Mouse (Mus musculus): ENCODE results near the gene Dlgap1. TPM values are rescaled to one million over a fixed set of nuclear protein-coding genes. Genes with fewer than 3 reads are reported as not detected.

The Dlgap1 gene
- polyA plus RNA-seq, 1 experiment from 2014 or later, result 2.4 TPM

DNA sequence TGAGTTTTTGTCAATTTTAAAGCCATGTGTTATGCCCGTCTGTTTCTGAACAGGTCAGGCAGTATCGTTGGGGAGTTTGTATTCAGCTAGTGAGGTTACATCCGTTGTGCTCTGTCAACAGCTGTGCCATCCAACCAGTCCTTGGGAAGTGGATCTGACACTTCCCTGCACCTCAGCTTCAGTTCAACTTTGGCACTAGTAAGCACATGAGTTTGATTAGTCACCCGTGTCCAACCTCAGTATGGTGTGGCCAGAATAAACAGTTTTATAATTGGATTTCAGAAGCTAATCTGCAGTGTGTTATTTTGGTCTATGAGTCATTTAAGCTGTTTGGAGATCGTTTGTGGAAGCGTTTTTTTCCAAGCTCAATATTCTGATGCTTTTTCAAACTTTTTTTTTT, 35.8 kb downstream of the Dlgap1 start:
- no peak overlapping the region for H3K4me2 ChIP-seq
- no peaks in the 10 kb centered on the region for H3K4me1 ChIP-seq (ENCODE audit: control insufficient read depth, insufficient read depth, low read length)
- DNase-seq (ENCODE audit: low spot score, missing footprints) (no peak), ATAC-seq (ENCODE audit: low FRiP score) (no peak)
- H3K27me3 ChIP-seq (ENCODE audit: control insufficient read depth, insufficient read depth, low read length), result no peaks in the 10 kb centered on the region
- no peaks in the 10 kb centered on the region for H3K9me3 ChIP-seq (ENCODE audit: control insufficient read depth, low read length)
- no peak overlapping the region for H3K4me3 ChIP-seq (ENCODE audit: low read depth, low read length)
- WGBS, result 77% methylated on average over 6 of the region's 6 CpGs
- no peaks in the 10 kb centered on the region for H3K36me3 ChIP-seq (ENCODE audit: control insufficient read depth, insufficient read depth, low read length)
- H3K27ac ChIP-seq (ENCODE audit: low read depth, low read length), result no peak overlapping the region
- H3K9ac ChIP-seq (ENCODE audit: low read length), result no peak overlapping the region

DNA sequence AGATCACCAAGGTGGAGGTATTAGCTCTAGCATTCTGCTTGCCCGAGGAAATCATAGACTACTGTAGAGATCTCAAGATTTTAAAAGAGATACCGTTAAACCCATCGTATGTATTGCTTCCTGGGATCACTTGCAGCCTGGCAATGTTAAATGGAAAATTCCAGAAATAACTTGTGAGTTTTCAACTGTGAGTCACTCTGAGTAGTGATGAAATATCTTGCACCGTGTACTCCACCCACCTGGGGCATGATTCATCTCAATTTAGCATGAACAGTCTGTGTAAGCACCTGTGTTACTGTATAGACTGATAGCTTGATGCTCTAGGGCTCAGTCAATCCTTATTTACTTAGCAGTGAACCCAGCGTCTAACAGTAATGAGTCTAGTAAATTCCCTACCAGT, 38.7 kb downstream of the Dlgap1 start:
- H3K4me3 ChIP-seq (ENCODE audit: low read depth, low read length), result no peak overlapping the region
- H3K9me3 ChIP-seq (ENCODE audit: control insufficient read depth, low read length), result no peaks in the 10 kb centered on the region
- no peak overlapping the region for H3K9ac ChIP-seq (ENCODE audit: low read length)
- ATAC-seq (ENCODE audit: low FRiP score), result no peak
- no peak for DNase-seq (ENCODE audit: low spot score, missing footprints)
- H3K27me3 ChIP-seq (ENCODE audit: control insufficient read depth, insufficient read depth, low read length), result no peaks in the 10 kb centered on the region
- H3K4me2 ChIP-seq, result no peak overlapping the region
- H3K27ac ChIP-seq (ENCODE audit: low read depth, low read length), result no peak overlapping the region
- 93% methylated on average over 5 of the region's 5 CpGs for WGBS
- H3K4me1 ChIP-seq (ENCODE audit: control insufficient read depth, insufficient read depth, low read length), result no peaks in the 10 kb centered on the region
- H3K36me3 ChIP-seq (ENCODE audit: control insufficient read depth, insufficient read depth, low read length), result no peaks in the 10 kb centered on the region

DNA sequence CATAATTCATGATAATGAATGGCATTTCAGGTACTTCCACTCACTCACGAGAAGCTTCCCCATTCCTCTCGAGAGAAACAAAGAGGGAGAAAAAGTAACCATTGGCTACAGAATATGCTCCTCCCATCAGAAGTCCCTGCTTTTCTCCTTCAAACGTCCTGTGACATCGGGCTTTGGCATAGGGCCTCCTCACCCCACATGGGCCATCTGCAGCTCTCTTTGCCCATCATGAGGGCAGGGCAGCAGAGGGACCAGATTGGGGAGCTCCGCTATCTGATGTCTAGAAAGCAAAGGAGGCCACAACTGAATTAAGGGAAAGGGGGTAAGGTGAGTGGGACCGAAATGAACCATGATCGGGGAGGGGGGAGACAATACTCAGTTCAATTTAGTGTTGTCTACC, 47.6 kb downstream of the Dlgap1 start:
- no peaks in the 10 kb centered on the region for H3K36me3 ChIP-seq (ENCODE audit: control insufficient read depth, insufficient read depth, low read length)
- H3K4me2 ChIP-seq, result no peak overlapping the region
- H3K4me3 ChIP-seq (ENCODE audit: low read depth, low read length), result no peak overlapping the region
- no peaks in the 10 kb centered on the region for H3K9me3 ChIP-seq (ENCODE audit: control insufficient read depth, low read length)
- no peak for DNase-seq (ENCODE audit: low spot score, missing footprints)
- H3K27ac ChIP-seq (ENCODE audit: low read depth, low read length), result no peak overlapping the region
- H3K9ac ChIP-seq (ENCODE audit: low read length), result no peak overlapping the region
- WGBS, result 74% methylated on average over 7 of the region's 7 CpGs
- no peaks in the 10 kb centered on the region for H3K4me1 ChIP-seq (ENCODE audit: control insufficient read depth, insufficient read depth, low read length)
- H3K27me3 ChIP-seq (ENCODE audit: control insufficient read depth, insufficient read depth, low read length), result no peaks in the 10 kb centered on the region
- ATAC-seq (ENCODE audit: low FRiP score), result no peak

DNA sequence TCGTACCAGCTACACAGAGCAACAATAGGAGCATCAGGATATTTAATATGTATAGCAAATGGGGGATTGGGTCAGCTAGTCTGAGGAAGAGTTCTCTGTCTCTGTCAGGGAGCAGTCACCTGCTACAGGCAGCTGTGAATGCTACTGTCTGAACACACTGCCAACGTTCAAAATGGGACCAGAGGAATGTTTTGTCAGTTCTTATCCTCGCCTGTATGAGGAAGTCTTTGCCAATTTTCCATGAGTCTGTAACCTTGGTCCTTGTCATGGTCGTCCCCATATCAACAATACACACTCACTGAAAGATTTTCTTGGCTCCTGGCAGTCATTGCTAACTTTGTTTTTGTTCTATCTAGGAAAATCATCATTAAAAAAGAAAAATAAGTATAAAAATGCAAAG, 51.5 kb downstream of the Dlgap1 start:
- ATAC-seq (ENCODE audit: low FRiP score) (no peak), DNase-seq (ENCODE audit: low spot score, missing footprints) (no peak)
- H3K4me2 ChIP-seq, result no peak overlapping the region
- no peak overlapping the region for H3K4me3 ChIP-seq (ENCODE audit: low read depth, low read length)
- WGBS, result 85% methylated on average over 4 of the region's 4 CpGs
- no peaks in the 10 kb centered on the region for H3K9me3 ChIP-seq (ENCODE audit: control insufficient read depth, low read length)
- no peaks in the 10 kb centered on the region for H3K27me3 ChIP-seq (ENCODE audit: control insufficient read depth, insufficient read depth, low read length)
- H3K27ac ChIP-seq (ENCODE audit: low read depth, low read length), result no peak overlapping the region
- no peaks in the 10 kb centered on the region for H3K36me3 ChIP-seq (ENCODE audit: control insufficient read depth, insufficient read depth, low read length)
- H3K9ac ChIP-seq (ENCODE audit: low read length), result no peak overlapping the region
- no peaks in the 10 kb centered on the region for H3K4me1 ChIP-seq (ENCODE audit: control insufficient read depth, insufficient read depth, low read length)

DNA sequence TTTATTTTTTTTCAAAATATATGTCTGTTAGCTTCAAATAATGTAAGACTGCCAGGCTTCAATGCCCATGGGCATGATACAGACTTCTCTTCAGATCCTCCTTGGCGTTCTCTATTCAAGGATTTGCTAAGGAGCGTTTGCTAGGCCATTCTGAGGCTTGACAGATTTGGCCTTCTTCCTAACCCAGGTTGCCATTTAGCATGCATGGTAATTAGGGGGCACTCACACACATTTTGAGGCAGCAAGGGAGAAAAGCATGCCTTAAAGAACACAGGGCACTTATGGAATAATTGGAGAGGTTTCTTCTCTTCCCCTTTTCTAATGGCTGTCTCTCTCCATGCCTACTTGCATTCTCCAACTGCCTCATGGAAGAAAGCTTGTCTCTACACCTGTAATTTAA, 53.7 kb downstream of the Dlgap1 start:
- Histone ChIP-seq H3K4me3 (ENCODE audit: low read depth, low read length) (no peak overlapping the region), H3K36me3 (ENCODE audit: control insufficient read depth, insufficient read depth, low read length) (no peaks in the 10 kb centered on the region), H3K27me3 (ENCODE audit: control insufficient read depth, insufficient read depth, low read length) (no peaks in the 10 kb centered on the region), H3K4me2 (no peak overlapping the region), H3K27ac (ENCODE audit: low read depth, low read length) (no peak overlapping the region), H3K4me1 (ENCODE audit: control insufficient read depth, insufficient read depth, low read length) (no peaks in the 10 kb centered on the region), H3K9ac (ENCODE audit: low read length) (no peak overlapping the region), H3K9me3 (ENCODE audit: control insufficient read depth, low read length) (no peaks in the 10 kb centered on the region)
- no peak for ATAC-seq (ENCODE audit: low FRiP score)
- 72% methylated on average over 2 of the region's 2 CpGs for WGBS
- DNase-seq (ENCODE audit: low spot score, missing footprints), result no peak

DNA sequence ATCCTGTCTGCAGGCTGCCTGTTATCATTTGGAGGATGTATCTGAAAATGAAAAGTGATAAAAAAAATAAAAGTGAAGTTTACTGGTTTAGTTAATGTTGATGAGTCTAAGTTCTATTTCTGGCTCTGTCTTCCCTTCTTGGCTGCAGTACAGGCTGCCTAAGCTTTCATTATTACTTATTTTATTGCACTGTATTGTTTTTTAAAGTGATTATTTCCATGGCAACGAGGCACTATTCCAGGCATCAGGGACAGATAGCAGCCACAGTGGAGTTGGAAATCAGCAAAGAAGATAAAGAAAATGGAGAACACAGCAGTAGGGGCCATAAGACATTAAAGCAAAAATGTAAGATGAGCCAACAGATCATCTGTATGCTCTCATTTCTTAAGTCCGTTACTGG, 66.0 kb downstream of the Dlgap1 start:
- Histone ChIP-seq H3K27me3 (ENCODE audit: control insufficient read depth, insufficient read depth, low read length) (no peaks in the 10 kb centered on the region), H3K4me1 (ENCODE audit: control insufficient read depth, insufficient read depth, low read length) (no peaks in the 10 kb centered on the region), H3K4me3 (ENCODE audit: low read depth, low read length) (no peak overlapping the region), H3K9ac (ENCODE audit: low read length) (no peak overlapping the region), H3K27ac (ENCODE audit: low read depth, low read length) (no peak overlapping the region), H3K4me2 (no peak overlapping the region), H3K36me3 (ENCODE audit: control insufficient read depth, insufficient read depth, low read length) (no peaks in the 10 kb centered on the region), H3K9me3 (ENCODE audit: control insufficient read depth, low read length) (no peaks in the 10 kb centered on the region)
- DNase-seq (ENCODE audit: low spot score, missing footprints) (no peak), ATAC-seq (ENCODE audit: low FRiP score) (no peak)
- WGBS, result 81% methylated on average over 2 of the region's 2 CpGs

DNA sequence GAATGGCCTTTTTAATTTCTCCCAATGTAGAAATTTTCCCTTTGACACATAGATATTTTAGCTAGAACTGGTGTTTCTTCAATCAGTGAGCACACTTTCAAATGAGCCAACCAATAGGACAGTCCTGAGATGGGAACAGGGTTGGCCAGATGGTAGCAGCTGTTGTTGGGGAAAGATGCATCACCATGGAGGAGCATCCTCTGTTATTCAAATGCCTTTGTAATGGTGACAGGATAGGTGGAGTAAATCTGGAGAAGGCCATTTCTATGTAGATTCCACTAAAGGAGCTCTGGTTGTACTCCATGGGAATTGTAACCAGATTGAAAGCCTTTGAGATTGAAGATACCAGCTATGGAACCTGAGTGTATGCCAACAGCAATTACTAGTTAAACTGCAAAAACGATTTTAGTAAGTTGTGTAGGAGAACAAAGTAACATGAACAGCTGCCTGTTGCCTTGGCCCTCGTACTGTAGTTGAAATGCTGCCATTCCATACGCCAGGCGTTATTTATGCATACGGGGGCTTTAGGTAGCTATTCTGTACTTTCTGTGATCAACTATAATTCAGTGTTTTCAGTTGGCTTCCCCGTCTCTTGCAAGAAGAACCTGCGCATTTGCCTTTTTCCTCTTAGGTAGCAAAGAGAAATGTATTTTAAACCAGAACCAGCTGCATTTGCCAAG, 72.0 kb downstream of the Dlgap1 start:
- no peaks in the 10 kb centered on the region for H3K9me3 ChIP-seq (ENCODE audit: control insufficient read depth, low read length)
- ATAC-seq (ENCODE audit: low FRiP score), result no peak
- H3K9ac ChIP-seq (ENCODE audit: low read length), result no peak overlapping the region
- H3K27ac ChIP-seq (ENCODE audit: low read depth, low read length), result no peak overlapping the region
- H3K4me2 ChIP-seq, result no peak overlapping the region
- H3K4me3 ChIP-seq (ENCODE audit: low read depth, low read length), result no peak overlapping the region
- WGBS, result 82% methylated on average over 7 of the region's 7 CpGs
- H3K4me1 ChIP-seq (ENCODE audit: control insufficient read depth, insufficient read depth, low read length), result no peaks in the 10 kb centered on the region
- no peaks in the 10 kb centered on the region for H3K27me3 ChIP-seq (ENCODE audit: control insufficient read depth, insufficient read depth, low read length)
- no peak for DNase-seq (ENCODE audit: low spot score, missing footprints)
- H3K36me3 ChIP-seq (ENCODE audit: control insufficient read depth, insufficient read depth, low read length), result no peaks in the 10 kb centered on the region

DNA sequence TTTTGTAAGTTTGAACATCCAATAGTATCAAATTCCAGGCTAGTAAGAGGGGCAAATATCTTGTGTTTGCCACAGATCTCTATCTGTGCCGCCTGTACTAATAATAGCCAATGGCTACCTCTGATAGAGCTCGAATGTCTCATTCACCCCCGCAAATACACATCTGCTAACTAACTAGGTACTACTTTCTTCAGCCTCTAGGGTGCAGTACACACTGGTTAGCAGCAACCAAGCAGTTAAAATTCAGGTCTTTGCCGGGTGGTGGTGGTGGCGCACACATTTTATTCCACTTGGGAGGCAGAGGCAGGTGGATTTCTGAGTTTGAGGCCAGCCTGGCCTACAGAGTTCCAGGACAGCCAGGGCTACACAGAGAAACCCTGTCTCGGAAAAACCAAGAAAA, 99.4 kb downstream of the Dlgap1 start:
- Histone ChIP-seq H3K4me1 (ENCODE audit: control insufficient read depth, insufficient read depth, low read length) (no peaks in the 10 kb centered on the region), H3K4me3 (ENCODE audit: low read depth, low read length) (no peak overlapping the region), H3K9ac (ENCODE audit: low read length) (no peak overlapping the region), H3K4me2 (no peak overlapping the region), H3K9me3 (ENCODE audit: control insufficient read depth, low read length) (no peaks in the 10 kb centered on the region), H3K27me3 (ENCODE audit: control insufficient read depth, insufficient read depth, low read length) (no peaks in the 10 kb centered on the region), H3K27ac (ENCODE audit: low read depth, low read length) (no peak overlapping the region), H3K36me3 (ENCODE audit: control insufficient read depth, insufficient read depth, low read length) (no peaks in the 10 kb centered on the region)
- WGBS, result 89% methylated on average over 6 of the region's 6 CpGs
- peak; percentile 35 for DNase-seq (ENCODE audit: low spot score, missing footprints)
- no peak for ATAC-seq (ENCODE audit: low FRiP score)

DNA sequence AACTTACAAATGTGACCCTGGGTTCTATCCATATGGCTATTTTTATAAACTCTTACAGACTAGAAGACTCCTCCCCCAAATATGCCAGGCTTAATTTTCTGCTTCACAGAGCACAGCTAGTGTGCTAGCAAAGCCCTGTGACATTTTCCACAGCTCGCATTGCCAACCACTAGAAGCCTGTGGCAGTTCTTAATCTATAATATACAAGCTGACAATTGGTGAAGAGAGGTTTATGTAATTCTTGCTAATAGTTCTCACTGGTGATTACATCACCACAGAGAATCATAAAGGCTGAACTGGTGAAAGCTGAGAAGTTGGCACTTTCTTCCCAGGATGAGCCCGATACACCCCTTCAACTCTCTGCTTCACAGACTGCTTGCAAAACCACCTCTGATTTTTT, 103.2 kb downstream of the Dlgap1 start:
- H3K9me3 ChIP-seq (ENCODE audit: control insufficient read depth, low read length), result no peaks in the 10 kb centered on the region
- no peak overlapping the region for H3K27ac ChIP-seq (ENCODE audit: low read depth, low read length)
- no peaks in the 10 kb centered on the region for H3K4me1 ChIP-seq (ENCODE audit: control insufficient read depth, insufficient read depth, low read length)
- no peaks in the 10 kb centered on the region for H3K27me3 ChIP-seq (ENCODE audit: control insufficient read depth, insufficient read depth, low read length)
- ATAC-seq (ENCODE audit: low FRiP score) (no peak), DNase-seq (ENCODE audit: low spot score, missing footprints) (no peak)
- no peak overlapping the region for H3K4me2 ChIP-seq
- no peak overlapping the region for H3K9ac ChIP-seq (ENCODE audit: low read length)
- H3K4me3 ChIP-seq (ENCODE audit: low read depth, low read length), result no peak overlapping the region
- no peaks in the 10 kb centered on the region for H3K36me3 ChIP-seq (ENCODE audit: control insufficient read depth, insufficient read depth, low read length)
- 58% methylated on average over 2 of the region's 2 CpGs for WGBS
